Mouse (Mus musculus) ES-E14 (cell line): ENCODE results near the gene Ephx1.

ENCODE experiments used
- CHD2 ChIP-seq: IDR thresholded peaks from 2 replicates; pipeline ENCODE4 v1.6.1; 2014; ENCODE audit warnings: mild to moderate bottlenecking, low read depth, low read length, inconsistent platforms
- HCFC1 ChIP-seq: IDR thresholded peaks from 2 replicates; pipeline ENCODE4 v1.6.1; 2012; ENCODE audit warnings: low read length, inconsistent platforms, borderline replicate concordance; ENCODE audit not compliant: insufficient read depth
- MAFK ChIP-seq: IDR thresholded peaks from 2 replicates; pipeline ENCODE4 v1.6.1; 2014; ENCODE audit warnings: mild to moderate bottlenecking, low read depth, low read length, inconsistent platforms; ENCODE audit not compliant: insufficient read depth
- ZC3H11A ChIP-seq: IDR thresholded peaks from 2 replicates; pipeline ENCODE4 v1.6.1; 2012; ENCODE audit warnings: low read depth, mild to moderate bottlenecking, inconsistent platforms, low read length, borderline replicate concordance
- ZNF384 ChIP-seq: IDR thresholded peaks from 2 replicates; pipeline ENCODE4 v1.6.1; 2012; ENCODE audit warnings: low read depth, low read length, inconsistent platforms

GRCm38 (mm10) chr1:180974126-180974746 lies 46.5 kb downstream of the Ephx1 start:
- no peak for TF ChIP-seq HCFC1
- TF ChIP-seq CHD2 = no peak
- TF ChIP-seq MAFK = no peak
- TF ChIP-seq ZNF384 = no peak
- 0 out of 2 replicates have a peak, but pooled peaks have one; percentile 43 for TF ChIP-seq ZC3H11A
